Mouse (Mus musculus) testis, adult 2 months (tissue): Measurements from ENCODE around the gene Gpc6.

Experiments used
- CTCF ChIP-seq: fragments of 200-500 bp; IDR thresholded peaks from 2 replicates; pipeline ENCODE4 v1.5.1; 2012; ENCODE audit warnings: low read depth, mild to moderate bottlenecking, inconsistent platforms, low read length, moderate library complexity; ENCODE audit not compliant: control insufficient read depth, insufficient read depth, insufficient replicate concordance
- POLR2A ChIP-seq: fragments of 200-500 bp; IDR thresholded peaks from 2 replicates; pipeline ENCODE4 v1.6.1; 2012; ENCODE audit warnings: low read depth, mild to moderate bottlenecking, inconsistent platforms, low read length, moderate library complexity; ENCODE audit not compliant: control insufficient read depth

GRCm38 (mm10) chr14:117552776-117553175 is 627.7 kb downstream of the Gpc6 start:
- TF ChIP-seq CTCF: no peak
- no peak for TF ChIP-seq POLR2A
